Mouse (Mus musculus) embryonic facial prominence, embryonic 13.5 days (tissue): ENCODE data around the gene Faim2. TPM values are rescaled to one million over a fixed set of nuclear protein-coding genes. Genes with fewer than 3 reads are reported as not detected.
A peak's percentile ranks its signal among the peaks of the same experiment; 100 is the strongest.

Experiments used
- ATAC-seq: fragments of 200-750 bp; cut with Nextera tagmentation; 2 replicates; pipeline ENCODE4 v1.8.0; 2017; ENCODE audit warnings: low read depth; ENCODE audit not compliant: insufficient number of reproducible peaks, insufficient read depth, low FRiP score, low TSS enrichment
- H3K27ac ChIP-seq: fragments of 300-500 bp; sonication (generic); 2 replicates; pipeline ENCODE4 v1.5.1; 2015; ENCODE audit warnings: moderate library complexity, mild to moderate bottlenecking, inconsistent platforms
- H3K27me3 ChIP-seq: fragments of 300-500 bp; sonication (generic); 2 replicates; pipeline ENCODE4 v1.6.1; 2015; ENCODE audit warnings: mild to moderate bottlenecking, inconsistent platforms
- H3K36me3 ChIP-seq: fragments of 300-500 bp; sonication (generic); 2 replicates; pipeline ENCODE4 v1.6.1; 2015; ENCODE audit warnings: mild to moderate bottlenecking, inconsistent platforms
- H3K4me1 ChIP-seq: fragments of 300-500 bp; sonication (generic); 2 replicates; pipeline ENCODE4 v1.6.1; 2015; ENCODE audit warnings: inconsistent platforms
- H3K4me2 ChIP-seq: fragments of 300-500 bp; sonication (generic); 2 replicates; pipeline ENCODE4 v1.6.1; 2015; ENCODE audit warnings: moderate library complexity, mild to moderate bottlenecking, inconsistent platforms
- H3K4me3 ChIP-seq: fragments of 300-500 bp; sonication (generic); 2 replicates; pipeline ENCODE4 v1.5.1; 2015; ENCODE audit warnings: mild to moderate bottlenecking, inconsistent platforms
- H3K9ac ChIP-seq: fragments of 300-500 bp; sonication (generic); 2 replicates; pipeline ENCODE4 v1.6.1; 2015; ENCODE audit warnings: mild to moderate bottlenecking, inconsistent platforms
- H3K9me3 ChIP-seq: fragments of 300-500 bp; sonication (generic); 2 replicates; pipeline ENCODE4 v1.6.1; 2016; ENCODE audit warnings: inconsistent platforms
- WGBS: fragments of 180-500 bp; shearing (Covaris S2); methylation state at CpG from one replicate; pipeline ENCODE4 v1.1.7; 2015; ENCODE audit warnings: mixed read lengths; 5-methylcytosine and 5-hydroxymethylcytosine counted together
- polyA plus RNA-seq: library from polyadenylated mRNA; unstranded; fragments of >200 nt; fragmentation: Nextera tagmentation; extraction: Ambion mirVana; gene quantifications from 2 replicates; pipeline ENCODE4 v1.2.1, GENCODE M21; 2015

The Faim2 gene
- polyA plus RNA-seq, 1 experiment from 2014 or later = 0.14 TPM

GRCm38 (mm10) chr15:99475814-99476213, 52.2 kb downstream of the Faim2 start:
- ATAC-seq = no peak
- Histone ChIP-seq H3K4me1 (peaks cover 13% of the 10 kb centered on the region), H3K4me3 (no peak overlapping the region), H3K9me3 (no peaks in the 10 kb centered on the region), H3K9ac (no peak overlapping the region), H3K4me2 (no peak overlapping the region), H3K27ac (no peak overlapping the region), H3K27me3 (no peaks in the 10 kb centered on the region), H3K36me3 (peaks cover 5% of the 10 kb centered on the region)
- WGBS = 82% methylated on average over 1 of the region's 1 CpGs

GRCm38 (mm10) chr15:99474576-99474926, 53.4 kb downstream of the Faim2 start, which contains the start of gene Bcdin3d:
TSS of gene Bcdin3d (minus strand) at chr15:99474730.
- Histone ChIP-seq H3K4me2 (peak within 1 kb of the TSS; percentile 72), H3K4me3 (peak within 1 kb of the TSS; percentile 81), H3K4me1 (peaks cover 13% of the 10 kb centered on the region), H3K27ac (peak within 1 kb of the TSS; percentile 93), H3K27me3 (no peaks in the 10 kb centered on the region), H3K9me3 (0 out of 2 replicates have a peak, but pooled peaks cover 2% of the 10 kb centered on the region), H3K9ac (peak within 1 kb of the TSS; percentile 90), H3K36me3 (peaks cover 17% of the 10 kb centered on the region)
- under 1% methylated on average over 26 of the region's 26 CpGs for WGBS
- ATAC-seq = peak; percentile 80

- H3K36me3 ChIP-seq = peaks cover 23% of the 10 kb centered on the region
- no peaks in the 10 kb centered on the region for H3K27me3 ChIP-seq
- H3K9ac ChIP-seq = peak overlapping the region; percentile 90
- ATAC-seq = peak; percentile 78
- WGBS = 4% methylated on average over 38 of the region's 38 CpGs
- H3K9me3 ChIP-seq = 0 out of 2 replicates have a peak, but pooled peaks cover 2% of the 10 kb centered on the region
- H3K27ac ChIP-seq = peak overlapping the region; percentile 93
- peaks cover 13% of the 10 kb centered on the region for H3K4me1 ChIP-seq
- H3K4me3 ChIP-seq = peak overlapping the region; percentile 81
- H3K4me2 ChIP-seq = peak overlapping the region; percentile 72
Observed at GRCm38 (mm10) chr15:99473801-99474575, 54.0 kb downstream of the Faim2 start.

- no peak for ATAC-seq
- H3K36me3 ChIP-seq = peaks cover 30% of the 10 kb centered on the region
- peaks cover 13% of the 10 kb centered on the region for H3K4me1 ChIP-seq
- no peak overlapping the region for H3K27ac ChIP-seq
- H3K9ac ChIP-seq = no peak overlapping the region
- H3K27me3 ChIP-seq = no peaks in the 10 kb centered on the region
- 0 out of 2 replicates have a peak, but pooled peaks cover 2% of the 10 kb centered on the region for H3K9me3 ChIP-seq
- H3K4me2 ChIP-seq = no peak overlapping the region
- H3K4me3 ChIP-seq = no peak overlapping the region
- 87% methylated on average over 7 of the region's 7 CpGs for WGBS
Observed at GRCm38 (mm10) chr15:99472972-99473371, 55.0 kb downstream of the Faim2 start.

- H3K4me3 ChIP-seq = no peak overlapping the region
- H3K27me3 ChIP-seq = no peaks in the 10 kb centered on the region
- ATAC-seq = no peak
- WGBS = 82% methylated on average over 14 of the region's 14 CpGs
- H3K4me1 ChIP-seq = peaks cover 13% of the 10 kb centered on the region
- H3K9me3 ChIP-seq = 0 out of 2 replicates have a peak, but pooled peaks cover 2% of the 10 kb centered on the region
- no peak overlapping the region for H3K27ac ChIP-seq
- H3K9ac ChIP-seq = no peak overlapping the region
- peaks cover 30% of the 10 kb centered on the region for H3K36me3 ChIP-seq
- H3K4me2 ChIP-seq = no peak overlapping the region
Observed at GRCm38 (mm10) chr15:99471677-99472063, 56.3 kb downstream of the Faim2 start.

- no peaks in the 10 kb centered on the region for H3K27me3 ChIP-seq
- ATAC-seq = no peak
- no peak overlapping the region for H3K27ac ChIP-seq
- peaks cover 30% of the 10 kb centered on the region for H3K36me3 ChIP-seq
- 0 out of 2 replicates have a peak overlapping the region, but pooled peaks have one; percentile 5 for H3K4me2 ChIP-seq
- 0 out of 2 replicates have a peak, but pooled peaks cover 2% of the 10 kb centered on the region for H3K9me3 ChIP-seq
- peaks cover 13% of the 10 kb centered on the region for H3K4me1 ChIP-seq
- H3K9ac ChIP-seq = no peak overlapping the region
- WGBS = 67% methylated on average over 17 of the region's 17 CpGs
- no peak overlapping the region for H3K4me3 ChIP-seq
Observed at GRCm38 (mm10) chr15:99470971-99471676, 56.8 kb downstream of the Faim2 start.

GRCm38 (mm10) chr15:99470224-99470761, 57.7 kb downstream of the Faim2 start:
- no peak overlapping the region for H3K4me2 ChIP-seq
- H3K27me3 ChIP-seq = no peaks in the 10 kb centered on the region
- no peak for ATAC-seq
- H3K9ac ChIP-seq = no peak overlapping the region
- 0 out of 2 replicates have a peak, but pooled peaks cover 2% of the 10 kb centered on the region for H3K9me3 ChIP-seq
- WGBS = 92% methylated on average over 31 of the region's 31 CpGs
- no peak overlapping the region for H3K27ac ChIP-seq
- H3K36me3 ChIP-seq = peaks cover 30% of the 10 kb centered on the region
- H3K4me1 ChIP-seq = peaks cover 13% of the 10 kb centered on the region
- H3K4me3 ChIP-seq = no peak overlapping the region

GRCm38 (mm10) chr15:99469736-99470135, 58.2 kb downstream of the Faim2 start:
- ATAC-seq = no peak
- no peak overlapping the region for H3K4me2 ChIP-seq
- WGBS = 94% methylated on average over 4 of the region's 4 CpGs
- no peak overlapping the region for H3K4me3 ChIP-seq
- H3K27me3 ChIP-seq = no peaks in the 10 kb centered on the region
- no peak overlapping the region for H3K9ac ChIP-seq
- H3K9me3 ChIP-seq = 0 out of 2 replicates have a peak, but pooled peaks cover 2% of the 10 kb centered on the region
- peaks cover 30% of the 10 kb centered on the region for H3K36me3 ChIP-seq
- peaks cover 10% of the 10 kb centered on the region for H3K4me1 ChIP-seq
- no peak overlapping the region for H3K27ac ChIP-seq

GRCm38 (mm10) chr15:99469067-99469466, 58.9 kb downstream of the Faim2 start:
- Histone ChIP-seq H3K9ac (no peak overlapping the region), H3K36me3 (peaks cover 30% of the 10 kb centered on the region), H3K4me3 (no peak overlapping the region), H3K4me1 (peaks cover 10% of the 10 kb centered on the region), H3K9me3 (0 out of 2 replicates have a peak, but pooled peaks cover 2% of the 10 kb centered on the region), H3K4me2 (no peak overlapping the region), H3K27ac (no peak overlapping the region), H3K27me3 (no peaks in the 10 kb centered on the region)
- 47% methylated on average over 3 of the region's 3 CpGs for WGBS
- no peak for ATAC-seq

- Histone ChIP-seq H3K4me1 (peaks cover 11% of the 10 kb centered on the region), H3K9me3 (no peaks in the 10 kb centered on the region), H3K27me3 (no peaks in the 10 kb centered on the region), H3K27ac (peak overlapping the region; percentile 60), H3K4me3 (no peak overlapping the region), H3K9ac (peak overlapping the region; percentile 33; the same call in 1 of the 2 replicates), H3K4me2 (0 out of 2 replicates have a peak overlapping the region, but pooled peaks have one; percentile 16), H3K36me3 (no peaks in the 10 kb centered on the region)
- 59% methylated on average over 13 of the region's 13 CpGs for WGBS
- ATAC-seq = no peak
Observed at GRCm38 (mm10) chr15:99463194-99463593, 64.8 kb downstream of the Faim2 start.

GRCm38 (mm10) chr15:99457606-99458401, 70.2 kb downstream of the Faim2 start, which contains the start of gene Nckap5l:
TSS of gene Nckap5l (minus strand) at chr15:99457748.
- peak; percentile 95 for ATAC-seq
- Histone ChIP-seq H3K36me3 (0 out of 2 replicates have a peak, but pooled peaks cover under 1% of the 10 kb centered on the region), H3K27ac (peak within 1 kb of the TSS; percentile 96), H3K9me3 (no peaks in the 10 kb centered on the region), H3K4me1 (peaks cover 36% of the 10 kb centered on the region), H3K4me3 (peak within 1 kb of the TSS; percentile 82), H3K4me2 (peak within 1 kb of the TSS; percentile 85), H3K27me3 (no peaks in the 10 kb centered on the region), H3K9ac (peak within 1 kb of the TSS; percentile 79)
- under 1% methylated on average over 44 of the region's 45 CpGs for WGBS
